Mouse (Mus musculus): ENCODE results near the gene Fam110a. TPM values are rescaled to one million over a fixed set of nuclear protein-coding genes. Genes with fewer than 3 reads are reported as not detected.

The Fam110a gene
- 23.9 and 24.5 TPM in 2 replicates for polyA plus RNA-seq (2012; rRNA removed)

DNA sequence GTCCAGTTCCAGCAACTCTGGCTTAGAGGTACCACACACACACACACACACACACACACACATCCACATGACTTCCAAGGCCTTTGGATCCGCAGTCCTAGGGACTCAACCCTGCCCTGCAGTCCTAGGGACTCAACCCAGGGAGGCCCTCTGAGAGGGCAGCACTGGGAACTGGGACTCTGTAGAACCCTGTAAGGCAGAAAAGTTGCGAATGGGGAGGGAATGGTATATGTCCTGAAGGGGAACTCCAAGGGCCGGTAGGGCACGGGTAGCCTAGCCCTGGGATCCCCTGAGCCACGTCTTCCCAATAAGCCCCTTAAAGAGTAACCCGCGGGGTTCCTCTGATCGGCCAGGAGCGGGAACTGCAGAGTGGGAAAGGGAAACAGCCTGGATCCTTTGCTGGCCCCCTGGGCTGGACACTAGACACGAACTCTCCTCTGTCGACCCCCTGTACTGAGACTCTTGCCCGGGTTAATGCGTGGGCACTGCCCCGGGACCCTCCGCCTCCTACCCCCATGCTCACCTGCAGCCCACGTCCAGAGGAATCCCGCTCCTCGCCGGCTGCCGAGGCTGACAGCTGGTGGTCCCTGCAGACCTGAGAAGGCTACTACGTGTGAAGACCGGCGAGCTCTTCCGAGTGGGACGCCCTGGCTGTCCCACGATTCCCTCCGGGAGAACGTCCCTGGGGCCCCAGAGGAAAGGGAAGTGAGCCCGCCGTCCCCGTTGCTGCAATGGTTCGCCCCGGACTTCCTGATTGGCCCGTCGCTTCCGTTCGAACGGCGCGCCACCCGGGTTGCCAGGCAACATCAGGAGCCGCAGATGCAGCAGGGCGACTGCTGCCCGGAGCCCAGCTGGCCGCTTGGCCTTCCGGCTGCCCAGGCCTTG lies at the start of gene Fam110a:
Fam110a (minus strand) TSS at position 750 of the 885 bp plus-strand sequence.

DNA sequence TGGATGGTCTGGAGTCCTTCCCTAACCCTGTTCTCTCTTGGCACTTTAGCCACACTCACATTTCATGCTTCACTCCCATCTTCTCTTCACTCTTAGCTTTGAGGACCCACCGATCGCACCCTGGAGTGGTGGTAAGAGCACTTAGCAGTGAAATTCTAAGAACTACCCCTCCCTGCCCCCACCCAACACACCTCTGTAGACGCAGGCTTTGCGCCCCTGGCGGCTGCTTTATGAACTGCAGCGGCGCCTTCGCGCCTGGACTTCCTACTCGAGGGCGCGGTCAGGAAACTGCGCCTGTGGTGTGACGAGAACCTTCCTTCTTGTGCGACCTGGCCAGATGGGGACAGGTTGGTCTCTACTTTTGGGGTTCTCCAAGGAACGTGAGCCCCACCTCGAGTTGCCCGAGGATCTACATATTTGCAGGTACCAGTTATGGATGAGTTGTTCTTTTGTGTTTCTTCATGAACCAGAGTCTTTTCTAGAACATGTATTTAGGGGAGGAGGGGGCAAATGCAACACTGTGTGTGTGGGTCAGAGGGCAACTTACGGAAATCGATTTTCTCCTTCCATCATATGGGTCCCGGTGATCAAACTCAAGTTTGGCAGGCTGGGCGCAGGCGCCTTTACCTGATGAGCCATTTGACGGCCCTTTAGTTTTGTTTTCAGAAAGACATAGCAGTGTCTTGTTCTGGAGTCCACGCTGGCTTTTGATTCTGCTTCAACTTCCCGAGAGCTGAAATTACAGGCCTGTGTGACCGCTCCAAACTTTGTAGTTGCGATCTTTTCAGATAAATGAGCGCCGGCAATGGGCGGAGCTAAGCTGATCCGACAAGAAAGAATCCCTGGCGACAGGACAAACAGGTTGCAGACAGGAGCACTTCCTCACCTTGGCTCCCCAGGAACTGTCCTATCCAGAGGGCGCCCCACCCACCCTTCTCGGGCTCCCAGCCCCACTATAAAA lies 16.5 kb upstream of the Fam110a start, which contains the start of gene Slc52a3:
Slc52a3 (plus strand) TSS at position 283 of the 961 bp plus-strand sequence.

Other genes starting within 250 kb of the Fam110a start
- gene Psmf1, start 236.0 kb downstream of the Fam110a start, polyA plus RNA-seq (2012; rRNA removed): 31.2 and 35.6 TPM in 2 replicates
- gene Rspo4, start 137.3 kb downstream of the Fam110a start, polyA plus RNA-seq (2012; rRNA removed): not detected in 2 replicates
- gene Angpt4, start 69.0 kb downstream of the Fam110a start, polyA plus RNA-seq (2012; rRNA removed): 1.8 and 2.4 TPM in 2 replicates
- 51.0 and 66.3 TPM in 2 replicates for gene Slc52a3, start 16.3 kb upstream of the Fam110a start, polyA plus RNA-seq (2012; rRNA removed)
- 0.09 TPM in 1 of 2 replicates, not detected in the other for gene Scrt2, start 101.3 kb upstream of the Fam110a start, polyA plus RNA-seq (2012; rRNA removed)
- gene Srxn1, start 125.3 kb upstream of the Fam110a start, polyA plus RNA-seq (2012; rRNA removed): 200 and 254 TPM in 2 replicates
- gene Tcf15, start 163.3 kb upstream of the Fam110a start, polyA plus RNA-seq (2012; rRNA removed): 9.3 and 9.6 TPM in 2 replicates
- gene Csnk2a1, start 246.6 kb upstream of the Fam110a start, polyA plus RNA-seq (2012; rRNA removed): 12.2 and 13.8 TPM in 2 replicates

Measured in colon, adult 2 months (tissue).